Mouse (Mus musculus): ENCODE measurements at regions not wholly inside any gene's neighbourhood (a gene's known extent, or its start where the extent isn't known, plus 50 kb on each side); places are given as distances from the start of the nearest gene placed in this dataset.

DNA sequence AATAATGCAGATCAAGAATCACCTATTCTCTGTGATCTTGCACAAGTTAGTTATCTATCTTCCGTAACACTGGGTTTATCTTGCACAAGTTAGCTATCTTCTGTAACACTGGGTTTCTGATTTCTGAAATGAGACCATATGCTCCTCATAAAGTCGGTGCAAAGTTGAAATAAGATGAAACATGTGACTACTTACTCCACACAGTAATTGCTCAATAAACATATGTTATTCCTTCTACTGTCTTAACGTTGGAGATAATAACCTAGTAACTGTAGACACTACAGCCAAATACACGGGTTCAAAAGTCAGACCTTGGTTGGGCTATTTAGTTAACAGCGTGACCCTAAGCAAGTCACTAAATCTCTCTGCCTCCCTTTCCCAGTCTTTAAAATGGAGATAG, 65.8 kb upstream of the Atp11b start:
- no peak overlapping the region for H3K4me3 ChIP-seq (replicated peaks; ENCODE audit: low read length)
- WGBS, result 85% methylated on average over 5 of the region's 5 CpGs
- ATAC-seq (ENCODE audit: low FRiP score), result no peak

DNA sequence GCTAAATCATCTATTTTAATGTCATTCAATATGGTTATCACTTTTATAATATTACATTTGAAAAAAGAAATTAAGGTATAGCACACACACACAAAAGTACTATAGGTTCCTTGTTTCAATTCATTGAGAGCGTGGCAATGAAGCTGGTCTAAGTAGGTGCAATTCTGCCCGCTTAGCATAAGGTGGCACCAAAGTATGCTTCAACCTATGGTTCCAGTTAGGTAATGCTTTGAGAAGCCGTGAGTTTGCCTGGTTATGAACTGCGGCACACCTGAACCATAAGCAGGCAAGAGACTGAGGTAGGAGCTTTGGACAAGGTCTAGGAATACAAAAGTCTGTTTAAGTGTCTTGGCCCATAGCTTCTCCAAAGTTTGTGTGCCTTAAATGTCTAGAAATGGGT, 65.1 kb upstream of the Atp11b start:
- ATAC-seq (ENCODE audit: low FRiP score) (peak; percentile 84), DNase-seq (ENCODE audit: low spot score) (peak; percentile 83)
- H3K4me3 ChIP-seq (replicated peaks; ENCODE audit: low read length), result no peak overlapping the region
- H3K4me1 ChIP-seq (replicated peaks; ENCODE audit: control insufficient read depth, insufficient read depth, low read length), result no peaks in the 10 kb centered on the region
- no peaks in the 10 kb centered on the region for H3K27me3 ChIP-seq (ENCODE audit: control insufficient read depth, insufficient read depth, low read length)
- WGBS, result 29% methylated on average over 4 of the region's 4 CpGs
- no peak overlapping the region for H3K9ac ChIP-seq
- H3K9me3 ChIP-seq (ENCODE audit: control insufficient read depth, low read length), result no peaks in the 10 kb centered on the region
- no peaks in the 10 kb centered on the region for H3K36me3 ChIP-seq (replicated peaks; ENCODE audit: control insufficient read depth, insufficient read depth)
- no peak overlapping the region for H3K4me2 ChIP-seq (replicated peaks)
- no peak overlapping the region for H3K27ac ChIP-seq

More for the DNA sequence above, 65.8 kb upstream of the Atp11b start:
- Histone ChIP-seq H3K9ac (no peak overlapping the region), H3K36me3 (replicated peaks; ENCODE audit: control insufficient read depth, insufficient read depth) (no peaks in the 10 kb centered on the region), H3K27me3 (ENCODE audit: control insufficient read depth, insufficient read depth, low read length) (no peaks in the 10 kb centered on the region), H3K27ac (no peak overlapping the region), H3K9me3 (ENCODE audit: control insufficient read depth, low read length) (no peaks in the 10 kb centered on the region), H3K4me1 (replicated peaks; ENCODE audit: control insufficient read depth, insufficient read depth, low read length) (no peaks in the 10 kb centered on the region), H3K4me2 (replicated peaks) (no peak overlapping the region)
- DNase-seq (ENCODE audit: low spot score), result no peak

DNA sequence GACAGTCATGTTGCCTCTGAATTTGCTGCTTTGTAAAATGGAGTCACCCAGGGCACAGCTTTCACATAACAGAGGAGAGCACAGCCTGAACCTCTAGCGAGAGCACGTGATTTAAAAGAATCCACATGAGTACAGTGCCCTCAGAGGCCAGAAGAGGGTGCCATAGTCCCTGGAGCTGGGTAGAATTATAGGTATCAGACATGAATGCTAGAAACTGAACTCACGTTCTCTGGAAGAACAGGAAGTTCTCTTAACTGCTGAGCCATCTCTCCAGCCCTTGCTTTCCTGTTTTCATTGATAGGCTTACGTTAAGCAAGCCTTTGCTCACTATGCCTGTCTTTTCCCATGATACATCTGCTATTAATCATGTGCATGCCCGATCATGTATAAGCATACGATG, 60.9 kb upstream of the Atp11b start:
- H3K4me2 ChIP-seq (replicated peaks), result no peak overlapping the region
- ATAC-seq (ENCODE audit: low FRiP score) (no peak), DNase-seq (ENCODE audit: low spot score) (peak; percentile 56)
- no peaks in the 10 kb centered on the region for H3K36me3 ChIP-seq (replicated peaks; ENCODE audit: control insufficient read depth, insufficient read depth)
- no peak overlapping the region for H3K9ac ChIP-seq
- H3K9me3 ChIP-seq (ENCODE audit: control insufficient read depth, low read length), result no peaks in the 10 kb centered on the region
- H3K4me1 ChIP-seq (replicated peaks; ENCODE audit: control insufficient read depth, insufficient read depth, low read length), result no peaks in the 10 kb centered on the region
- H3K4me3 ChIP-seq (replicated peaks; ENCODE audit: low read length), result no peak overlapping the region
- no peaks in the 10 kb centered on the region for H3K27me3 ChIP-seq (ENCODE audit: control insufficient read depth, insufficient read depth, low read length)
- H3K27ac ChIP-seq, result no peak overlapping the region
- WGBS, result 49% methylated on average over 6 of the region's 6 CpGs

DNA sequence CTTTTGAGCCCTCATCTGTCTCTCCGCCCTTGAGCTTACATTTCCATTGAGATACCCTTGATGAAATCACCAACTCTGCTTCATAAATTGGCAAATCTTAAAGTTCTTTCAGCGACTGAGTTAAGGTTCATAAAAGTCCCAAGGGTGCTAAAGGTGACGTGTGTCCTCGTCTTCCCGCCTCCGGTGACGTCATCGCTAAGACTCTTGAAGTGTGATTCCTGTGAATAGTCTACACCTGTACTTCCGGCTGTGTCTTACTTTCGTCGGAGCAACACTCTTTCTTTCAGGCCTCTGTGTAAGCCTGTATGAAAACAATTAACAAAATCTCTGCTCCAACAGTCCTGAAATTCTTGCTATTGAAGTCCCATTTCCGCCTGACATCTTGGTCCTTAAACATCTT, 60.4 kb upstream of the Atp11b start:
- Histone ChIP-seq H3K4me3 (replicated peaks; ENCODE audit: low read length) (no peak overlapping the region), H3K4me1 (replicated peaks; ENCODE audit: control insufficient read depth, insufficient read depth, low read length) (no peaks in the 10 kb centered on the region), H3K27ac (no peak overlapping the region), H3K4me2 (replicated peaks) (no peak overlapping the region), H3K36me3 (replicated peaks; ENCODE audit: control insufficient read depth, insufficient read depth) (no peaks in the 10 kb centered on the region), H3K27me3 (ENCODE audit: control insufficient read depth, insufficient read depth, low read length) (no peaks in the 10 kb centered on the region), H3K9ac (no peak overlapping the region), H3K9me3 (ENCODE audit: control insufficient read depth, low read length) (no peaks in the 10 kb centered on the region)
- 89% methylated on average over 12 of the region's 12 CpGs for WGBS
- DNase-seq (ENCODE audit: low spot score) (no peak), ATAC-seq (ENCODE audit: low FRiP score) (no peak)

DNA sequence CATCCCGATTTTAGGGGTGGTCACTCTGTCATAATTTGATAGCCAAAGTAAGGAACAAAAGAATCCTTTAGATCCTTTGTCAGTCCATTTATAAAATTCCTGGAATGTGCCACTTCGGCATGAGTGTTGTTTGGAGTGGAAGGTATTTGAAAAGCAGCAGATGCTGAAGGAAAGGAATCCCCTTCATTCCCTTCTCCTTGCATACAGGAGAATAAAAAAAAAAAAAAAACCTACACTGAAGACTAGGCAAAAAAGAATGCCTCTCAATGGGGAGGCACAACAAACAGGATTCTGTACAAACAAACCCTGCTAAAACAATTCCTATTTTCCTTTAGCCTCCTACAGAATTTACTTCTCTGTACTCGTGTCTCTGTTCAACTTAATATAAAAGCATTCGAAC, 59.7 kb upstream of the Atp11b start:
- H3K27me3 ChIP-seq (ENCODE audit: control insufficient read depth, insufficient read depth, low read length), result no peaks in the 10 kb centered on the region
- H3K27ac ChIP-seq, result no peak overlapping the region
- no peaks in the 10 kb centered on the region for H3K36me3 ChIP-seq (replicated peaks; ENCODE audit: control insufficient read depth, insufficient read depth)
- no peak overlapping the region for H3K4me2 ChIP-seq (replicated peaks)
- no peak for DNase-seq (ENCODE audit: low spot score)
- H3K4me1 ChIP-seq (replicated peaks; ENCODE audit: control insufficient read depth, insufficient read depth, low read length), result no peaks in the 10 kb centered on the region
- no peaks in the 10 kb centered on the region for H3K9me3 ChIP-seq (ENCODE audit: control insufficient read depth, low read length)
- WGBS, result 72% methylated on average over 4 of the region's 4 CpGs
- no peak for ATAC-seq (ENCODE audit: low FRiP score)
- H3K4me3 ChIP-seq (replicated peaks; ENCODE audit: low read length), result no peak overlapping the region
- H3K9ac ChIP-seq, result no peak overlapping the region

DNA sequence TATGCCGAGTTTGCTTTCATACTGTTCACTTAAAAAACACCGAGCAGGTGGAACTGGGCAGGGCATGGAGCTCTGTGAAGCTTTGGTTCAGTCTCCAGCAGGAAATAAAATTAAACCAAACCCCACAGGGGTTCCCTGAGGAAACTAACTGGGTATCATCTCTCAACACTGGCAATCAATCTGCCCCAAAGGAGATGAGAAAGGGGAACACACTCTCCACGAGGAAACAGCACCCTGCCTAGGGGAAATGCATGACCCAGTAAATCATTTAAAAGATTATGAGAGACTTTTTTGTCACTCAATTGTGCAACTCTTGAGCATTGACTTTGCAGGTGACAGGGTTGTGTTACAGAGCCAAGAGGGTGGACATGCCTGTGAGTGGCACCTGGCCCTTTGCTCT, 58.0 kb upstream of the Atp11b start:
- DNase-seq (ENCODE audit: low spot score) (no peak), ATAC-seq (ENCODE audit: low FRiP score) (no peak)
- no peaks in the 10 kb centered on the region for H3K4me1 ChIP-seq (replicated peaks; ENCODE audit: control insufficient read depth, insufficient read depth, low read length)
- no peak overlapping the region for H3K9ac ChIP-seq
- H3K4me2 ChIP-seq (replicated peaks), result no peak overlapping the region
- H3K4me3 ChIP-seq (replicated peaks; ENCODE audit: low read length), result no peak overlapping the region
- H3K9me3 ChIP-seq (ENCODE audit: control insufficient read depth, low read length), result no peaks in the 10 kb centered on the region
- no peaks in the 10 kb centered on the region for H3K36me3 ChIP-seq (replicated peaks; ENCODE audit: control insufficient read depth, insufficient read depth)
- H3K27me3 ChIP-seq (ENCODE audit: control insufficient read depth, insufficient read depth, low read length), result no peaks in the 10 kb centered on the region
- 75% methylated on average over 3 of the region's 3 CpGs for WGBS
- H3K27ac ChIP-seq, result no peak overlapping the region

DNA sequence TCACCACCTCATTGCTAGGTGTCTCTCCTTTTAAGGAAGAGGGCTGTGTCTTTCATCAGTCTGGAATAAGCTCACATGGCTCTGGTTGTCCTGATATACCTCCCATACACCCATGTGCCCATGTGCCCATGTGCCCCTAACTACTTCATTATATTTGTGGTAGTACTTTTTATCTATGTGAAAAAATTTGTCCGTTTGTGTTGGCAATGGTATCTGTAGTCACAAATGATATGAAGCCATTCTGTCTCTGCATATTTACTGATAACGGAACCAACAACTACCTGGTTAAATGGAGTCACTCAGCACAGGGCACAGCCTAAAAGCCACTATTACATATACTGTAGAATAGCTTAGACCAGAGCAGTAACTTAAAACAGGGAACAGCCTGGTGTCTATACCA, 54.6 kb upstream of the Atp11b start:
- ATAC-seq (ENCODE audit: low FRiP score), result no peak
- 95% methylated on average over 2 of the region's 2 CpGs for WGBS

DNA sequence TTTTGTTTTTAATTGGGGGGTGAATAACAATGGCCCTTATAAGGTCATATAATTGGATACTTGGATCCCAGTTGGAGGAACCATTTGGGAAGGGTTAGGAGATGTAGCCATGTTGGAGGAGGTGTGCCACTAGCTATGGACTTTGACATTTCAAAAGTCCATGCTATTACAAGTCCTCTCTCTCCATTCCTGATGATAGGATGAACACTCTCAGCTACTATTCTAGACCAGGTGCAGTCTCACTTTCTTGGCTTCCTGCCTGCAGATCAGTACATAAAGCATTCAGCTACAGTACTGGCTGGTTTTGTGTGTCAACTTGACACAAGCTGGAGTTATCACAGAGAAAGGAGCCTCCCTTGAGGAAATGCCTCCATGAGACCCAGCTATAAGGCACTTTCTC, 53.9 kb upstream of the Atp11b start:
- H3K36me3 ChIP-seq (replicated peaks; ENCODE audit: control insufficient read depth, insufficient read depth), result no peaks in the 10 kb centered on the region
- no peaks in the 10 kb centered on the region for H3K27me3 ChIP-seq (ENCODE audit: control insufficient read depth, insufficient read depth, low read length)
- no peak overlapping the region for H3K4me2 ChIP-seq (replicated peaks)
- H3K9me3 ChIP-seq (ENCODE audit: control insufficient read depth, low read length), result no peaks in the 10 kb centered on the region
- H3K27ac ChIP-seq, result no peak overlapping the region
- H3K4me3 ChIP-seq (replicated peaks; ENCODE audit: low read length), result no peak overlapping the region
- no peaks in the 10 kb centered on the region for H3K4me1 ChIP-seq (replicated peaks; ENCODE audit: control insufficient read depth, insufficient read depth, low read length)
- no peak overlapping the region for H3K9ac ChIP-seq
- no peak for ATAC-seq (ENCODE audit: low FRiP score)
- DNase-seq (ENCODE audit: low spot score), result no peak

More for the DNA sequence above, 54.6 kb upstream of the Atp11b start:
- Histone ChIP-seq H3K4me2 (replicated peaks) (no peak overlapping the region), H3K27me3 (ENCODE audit: control insufficient read depth, insufficient read depth, low read length) (no peaks in the 10 kb centered on the region), H3K27ac (no peak overlapping the region), H3K9ac (no peak overlapping the region), H3K9me3 (ENCODE audit: control insufficient read depth, low read length) (no peaks in the 10 kb centered on the region), H3K4me3 (replicated peaks; ENCODE audit: low read length) (no peak overlapping the region), H3K36me3 (replicated peaks; ENCODE audit: control insufficient read depth, insufficient read depth) (no peaks in the 10 kb centered on the region), H3K4me1 (replicated peaks; ENCODE audit: control insufficient read depth, insufficient read depth, low read length) (no peaks in the 10 kb centered on the region)
- no peak for DNase-seq (ENCODE audit: low spot score)

DNA sequence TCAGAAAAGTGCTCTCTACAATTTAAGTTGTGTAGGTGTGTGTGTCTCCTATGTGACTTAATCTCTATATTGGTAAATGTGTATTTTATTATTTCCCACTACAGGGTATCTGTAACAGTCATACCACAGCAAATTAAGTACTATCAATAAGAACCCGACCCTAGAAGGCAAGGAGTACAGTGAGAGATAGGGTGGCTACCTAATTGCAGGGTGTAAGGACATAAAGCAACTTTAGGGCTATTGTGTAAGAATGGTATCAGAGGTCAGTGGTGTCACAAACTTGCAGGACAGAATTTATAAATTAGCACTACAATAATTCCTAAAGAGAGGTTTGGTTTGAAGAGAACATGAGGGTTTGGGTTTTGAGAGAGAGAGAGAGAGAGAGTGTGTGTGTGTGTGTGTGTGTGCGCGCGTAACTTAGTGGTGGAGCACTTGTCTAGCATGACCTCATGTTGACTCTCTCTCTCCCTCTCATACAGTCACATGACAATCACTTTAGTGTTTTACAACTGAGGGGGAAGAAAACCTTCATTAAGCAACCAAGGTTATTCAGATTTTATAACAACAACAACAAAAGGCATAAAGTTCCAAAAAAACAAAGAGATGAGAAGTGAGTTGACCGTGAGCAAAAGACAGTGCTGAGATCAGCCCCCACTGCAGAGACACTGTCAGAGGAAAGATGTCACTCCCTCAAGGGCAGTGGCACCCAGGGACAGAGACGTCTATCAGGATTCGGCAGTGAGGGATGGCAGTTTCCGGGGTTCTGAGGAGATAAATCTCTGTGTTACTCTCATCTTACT, 50.2 kb upstream of the Atp11b start:
- no peaks in the 10 kb centered on the region for H3K27me3 ChIP-seq (ENCODE audit: control insufficient read depth, insufficient read depth, low read length)

More for the DNA sequence above, 50.2 kb upstream of the Atp11b start:
- ATAC-seq (ENCODE audit: low FRiP score) (no peak), DNase-seq (ENCODE audit: low spot score) (no peak)
- whole genome bisulfite sequencing, result 73% methylated on average over 8 of the region's 8 CpGs
- Histone ChIP-seq H3K4me1 (replicated peaks; ENCODE audit: control insufficient read depth, insufficient read depth, low read length) (no peaks in the 10 kb centered on the region), H3K27ac (no peak overlapping the region), H3K4me3 (replicated peaks; ENCODE audit: low read length) (no peak overlapping the region), H3K9me3 (ENCODE audit: control insufficient read depth, low read length) (no peaks in the 10 kb centered on the region), H3K36me3 (replicated peaks; ENCODE audit: control insufficient read depth, insufficient read depth) (no peaks in the 10 kb centered on the region), H3K9ac (no peak overlapping the region), H3K4me2 (replicated peaks) (no peak overlapping the region)

All from hindbrain, embryonic 14.5 days (tissue).